ENCODE assay signal across 7 mouse cellular contexts in the genomic region with DNA sequence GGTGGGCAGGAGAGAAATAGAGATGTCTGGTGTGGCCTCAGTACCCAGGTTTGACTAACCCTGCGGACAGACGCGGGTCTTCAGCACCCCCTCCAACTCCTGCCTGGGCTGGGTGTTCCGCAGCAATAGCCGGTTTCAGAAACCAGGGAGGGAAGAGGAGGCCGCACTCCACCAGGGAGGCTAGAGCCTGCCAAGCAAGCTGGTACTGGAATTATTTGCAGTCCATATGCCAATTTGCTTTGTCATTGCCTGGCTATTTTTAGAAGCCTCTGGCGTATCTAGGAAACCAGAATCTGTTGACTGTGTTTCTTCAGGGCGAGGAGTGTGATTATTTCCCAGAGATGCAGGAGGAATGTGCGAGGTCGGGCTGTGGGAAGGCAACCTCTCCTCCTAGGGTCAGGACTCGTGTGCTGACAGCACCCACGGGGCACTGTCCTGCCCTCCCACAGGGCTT.
DNase-seq lines count a peak whose midpoint lies in the region; ATAC-seq and TF ChIP-seq lines count a peak whose summit lies in the region.

No protein-coding gene starts in this region.

- H3K4me2 ChIP-seq in forebrain, embryonic 13.5 days = peak overlapping the region; percentile 12; the same call in 1 of the 2 replicates

- TF ChIP-seq CTCF in lung, adult 2 months (IDR thresholded peaks at IDR 0.05; ENCODE audit: insufficient read depth, low read length) = no peak
- TF ChIP-seq CTCF in small intestine, adult 2 months (IDR thresholded peaks at IDR 0.05; ENCODE audit: extremely low read depth, insufficient read length, insufficient replicate concordance, low read depth, low read length) = no peak

- H3K4me1 ChIP-seq in forebrain, embryonic 13.5 days = peaks cover 12% of the 10 kb centered on the region
- no peaks in the 10 kb centered on the region for H3K4me1 ChIP-seq in lung, adult 2 months (ENCODE audit: control insufficient read depth, insufficient read depth, low read length)
- H3K4me1 ChIP-seq in small intestine, adult 2 months (ENCODE audit: control insufficient read depth, insufficient read depth, insufficient read length, low read length) = no peaks in the 10 kb centered on the region

- no peaks in the 10 kb centered on the region for H3K36me3 ChIP-seq in forebrain, embryonic 13.5 days (ENCODE audit: poor library complexity, severe bottlenecking)
- H3K36me3 ChIP-seq in small intestine, adult 2 months (ENCODE audit: control insufficient read depth, insufficient read depth, low read length) = no peaks in the 10 kb centered on the region

- WGBS in forebrain, embryonic 13.5 days = 63% methylated on average over 12 of the region's 12 CpGs
- 50% methylated on average over 12 of the region's 12 CpGs for WGBS in lung, adult 2 months
- WGBS in small intestine, adult 2 months = 50% methylated on average over 12 of the region's 12 CpGs

- no peak overlapping the region for H3K4me3 ChIP-seq in forebrain, embryonic 13.5 days
- H3K4me3 ChIP-seq in lung, adult 2 months (replicated peaks; ENCODE audit: extremely low read depth, low read depth, low read length) = no peak overlapping the region
- no peak overlapping the region for H3K4me3 ChIP-seq in small intestine, adult 2 months (ENCODE audit: low read depth, low read length)

- no peaks in the 10 kb centered on the region for H3K27me3 ChIP-seq in forebrain, embryonic 13.5 days
- H3K27me3 ChIP-seq in small intestine, adult 2 months (ENCODE audit: control insufficient read depth, insufficient read depth, low read length) = no peaks in the 10 kb centered on the region

- peak; percentile 83 for ATAC-seq in forebrain, embryonic 13.5 days

- H3K9ac ChIP-seq in forebrain, embryonic 13.5 days = no peak overlapping the region

- no peaks in the 10 kb centered on the region for H3K9me3 ChIP-seq in forebrain, embryonic 13.5 days (replicated peaks)

- DNase-seq in urinary bladder, postnatal 14 days (ENCODE audit: low spot score) = peak; percentile 12
- no peak for DNase-seq in urinary bladder, adult 2 months (ENCODE audit: low spot score)
- DNase-seq in heart, postnatal 4 days = peak; percentile 59
- DNase-seq in lung, adult 2 months = peak; percentile 20
- DNase-seq in kidney, postnatal 10 days = no peak

- H3K27ac ChIP-seq in forebrain, embryonic 13.5 days = peak overlapping the region; percentile 44
- H3K27ac ChIP-seq in small intestine, adult 2 months (ENCODE audit: insufficient read depth, low read depth, low read length) = 0 out of 2 replicates have a peak overlapping the region, but pooled peaks have one; percentile 23

- no peak for TF ChIP-seq POLR2A in lung, adult 2 months (IDR thresholded peaks at IDR 0.05; ENCODE audit: borderline replicate concordance, extremely low read depth, low read depth, low read length)
- TF ChIP-seq POLR2A in small intestine, adult 2 months (IDR thresholded peaks at IDR 0.05; ENCODE audit: low read depth, low read length) = no peak

Comparison
In these comparisons a context has a peak if more than half of its experiments do, and no peak if none do; other contexts are left out.
1. DNase-seq: peak in urinary bladder, postnatal 14 days (single experiment), heart, postnatal 4 days (single experiment) and lung, adult 2 months (single experiment); none in urinary bladder, adult 2 months (single experiment) and kidney, postnatal 10 days (single experiment).